Mouse (Mus musculus): ENCODE results near the gene Tmsb15b2. TPM values are rescaled to one million over a fixed set of nuclear protein-coding genes. Genes with fewer than 3 reads are reported as not detected.
"Not testable (repeated sequence)": the region's sequence is repeated elsewhere in the genome, so short reads cannot be mapped to it uniquely, and the experiment has no call there.

Tmsb15b2 gene
- total RNA-seq (2012; rRNA removed) (not detected in 2 replicates), polyA plus RNA-seq (2012; ENCODE audit: insufficient read depth in 1 of 2, insufficient read length in 2 of 2, low read depth in 1 of 2, low replicate concordance in 2 of 2, missing spikeins in 1 of 2) (not detected)

- not testable (repeated sequence) for H3K36me3 ChIP-seq (ENCODE audit: control insufficient read depth in 1 of 2, insufficient read depth in 2 of 2, low read length in 2 of 2); H3K9me3 ChIP-seq (replicated peaks; ENCODE audit: insufficient read depth, low read length); H3K9ac ChIP-seq (ENCODE audit: control insufficient read depth, low read depth, low read length, poor library complexity, severe bottlenecking); DNase-seq (ENCODE audit: low read depth, low spot score); H3K27me3 ChIP-seq (ENCODE audit: control insufficient read depth in 1 of 2, insufficient read depth in 2 of 2, low read length in 2 of 2); H3K79me2 ChIP-seq (ENCODE audit: control insufficient read depth, insufficient read depth, low read length, poor library complexity); H3K4me1 ChIP-seq (ENCODE audit: control insufficient read depth in 1 of 2, insufficient read depth in 2 of 2, low read length in 2 of 2); H3K27ac ChIP-seq (ENCODE audit: control insufficient read depth, low read depth, low read length); H3K4me3 ChIP-seq (ENCODE audit: control insufficient read depth in 1 of 2, insufficient read depth in 1 of 2, low read depth in 2 of 2, low read length in 2 of 2)
Observed at GRCm38 (mm10) chrX:136975397-136975796, at the start of gene Tmsb15b2. TSS of gene Tmsb15b2 (minus strand) at chrX:136975497.

- Histone ChIP-seq H3K9ac (ENCODE audit: control insufficient read depth, low read depth, low read length, poor library complexity, severe bottlenecking) (no peak overlapping the region), H3K9me3 (replicated peaks; ENCODE audit: insufficient read depth, low read length) (no peaks in the 10 kb centered on the region), H3K4me3 (ENCODE audit: control insufficient read depth in 1 of 2, insufficient read depth in 1 of 2, low read depth in 2 of 2, low read length in 2 of 2) (no peak overlapping the region; a peak in 1 of 4 replicates), H3K4me1 (ENCODE audit: control insufficient read depth in 1 of 2, insufficient read depth in 2 of 2, low read length in 2 of 2) (no peaks in the 10 kb centered on the region; a peak in 1 of 4 replicates), H3K36me3 (ENCODE audit: control insufficient read depth in 1 of 2, insufficient read depth in 2 of 2, low read length in 2 of 2) (peaks cover 2% of the 10 kb centered on the region in 2 experiments; a peak in 2 of 4 replicates), H3K27ac (ENCODE audit: control insufficient read depth, low read depth, low read length) (no peak overlapping the region), H3K79me2 (ENCODE audit: control insufficient read depth, insufficient read depth, low read length, poor library complexity) (no peaks in the 10 kb centered on the region), H3K27me3 (ENCODE audit: control insufficient read depth in 1 of 2, insufficient read depth in 2 of 2, low read length in 2 of 2) (no peaks in the 10 kb centered on the region)
- peak; percentile 85 for DNase-seq (ENCODE audit: low read depth, low spot score)
- TF ChIP-seq RAD21 (IDR thresholded peaks at IDR 0.05; ENCODE audit: low read depth, low read length) (peak; percentile 32), SIN3A (IDR thresholded peaks at IDR 0.05; ENCODE audit: low read length) (no peak), BHLHE40 (IDR thresholded peaks at IDR 0.05; ENCODE audit: borderline replicate concordance, low read depth, low read length) (no peak), CTCF (IDR thresholded peaks at IDR 0.05 in 2 of 3, conservative IDR thresholded peaks at IDR 0.05 in 1 of 3; ENCODE audit: control insufficient read depth in 1 of 3, insufficient read depth in 1 of 3, low read depth in 2 of 3, low read length in 3 of 3, poor library complexity in 1 of 3, severe bottlenecking in 1 of 3) (peak; percentile 61 to 94 (median 83)), SMC3 (IDR thresholded peaks at IDR 0.05; ENCODE audit: low read depth, low read length) (peak; percentile 64), TBP (IDR thresholded peaks at IDR 0.05; ENCODE audit: low read depth, low read length) (no peak)
Observed at GRCm38 (mm10) chrX:137019310-137019709, 44.0 kb upstream of the Tmsb15b2 start.

- Histone ChIP-seq H3K4me3 (ENCODE audit: control insufficient read depth in 1 of 2, insufficient read depth in 1 of 2, low read depth in 2 of 2, low read length in 2 of 2) (no peak overlapping the region), H3K36me3 (ENCODE audit: control insufficient read depth in 1 of 2, insufficient read depth in 2 of 2, low read length in 2 of 2) (peaks cover 2 to 3% of the 10 kb centered on the region in 2 experiments; a peak in 3 of 4 replicates), H3K4me1 (ENCODE audit: control insufficient read depth in 1 of 2, insufficient read depth in 2 of 2, low read length in 2 of 2) (no peaks in the 10 kb centered on the region; a peak in 1 of 4 replicates), H3K9me3 (replicated peaks; ENCODE audit: insufficient read depth, low read length) (no peaks in the 10 kb centered on the region), H3K27me3 (ENCODE audit: control insufficient read depth in 1 of 2, insufficient read depth in 2 of 2, low read length in 2 of 2) (no peaks in the 10 kb centered on the region), H3K9ac (ENCODE audit: control insufficient read depth, low read depth, low read length, poor library complexity, severe bottlenecking) (no peak overlapping the region), H3K27ac (ENCODE audit: control insufficient read depth, low read depth, low read length) (no peak overlapping the region), H3K79me2 (ENCODE audit: control insufficient read depth, insufficient read depth, low read length, poor library complexity) (no peaks in the 10 kb centered on the region)
- no peak for TF ChIP-seq RAD21 (IDR thresholded peaks at IDR 0.05; ENCODE audit: low read depth, low read length)
- TF ChIP-seq MEF2A (IDR thresholded peaks at IDR 0.05; ENCODE audit: extremely low read depth, insufficient replicate concordance, low read depth, low read length, poor library complexity, severe bottlenecking): no peak
- no peak for TF ChIP-seq MXI1 (IDR thresholded peaks at IDR 0.05; ENCODE audit: low read depth, low read length)
- no peak for TF ChIP-seq MYC (IDR thresholded peaks at IDR 0.05; ENCODE audit: low read depth, low read length)
- DNase-seq (ENCODE audit: low read depth, low spot score): no peak
Observed at GRCm38 (mm10) chrX:137017668-137018067, 42.4 kb upstream of the Tmsb15b2 start.
